Mouse (Mus musculus) ovary, postnatal 14 days (tissue): Measurements from ENCODE around the gene Cd38.

Experiments used
- DNase-seq: peaks from one replicate; pipeline ENCODE4 v3.0.0; 2022; ENCODE audit warnings: low spot score

Cd38 gene

DNA sequence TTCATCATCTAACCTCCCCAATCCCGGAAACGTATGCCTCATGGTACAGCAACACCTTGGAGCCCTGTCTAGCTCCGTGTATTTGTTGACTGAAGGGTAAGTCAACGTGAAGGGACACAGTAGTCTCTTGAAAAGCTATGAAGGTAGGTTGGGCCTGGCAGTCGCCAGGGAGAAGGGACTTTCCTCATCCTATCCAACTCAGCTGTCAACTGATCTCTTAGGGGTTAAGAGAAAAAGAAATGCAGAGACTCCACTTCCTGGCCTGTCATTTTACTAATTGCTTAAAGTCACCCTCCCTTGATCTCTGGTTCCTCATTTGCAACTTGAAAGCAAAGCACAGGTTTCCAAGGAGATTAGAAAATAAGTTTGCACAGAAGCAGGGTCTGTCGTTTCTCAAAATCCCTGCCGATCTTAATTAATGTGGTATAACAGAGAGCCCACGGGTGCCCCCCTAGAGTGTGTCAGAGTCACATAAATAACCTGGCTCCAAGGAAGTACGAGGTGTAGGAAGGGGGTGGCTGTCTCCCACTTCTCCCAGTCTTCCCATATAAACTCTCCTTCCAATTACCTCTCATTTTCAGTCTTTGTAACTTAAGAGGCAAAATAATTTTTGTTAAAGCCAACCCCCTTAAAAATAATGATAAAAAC lies 79.1 kb downstream of the Cd38 start:
- DNase-seq: no peak

DNA sequence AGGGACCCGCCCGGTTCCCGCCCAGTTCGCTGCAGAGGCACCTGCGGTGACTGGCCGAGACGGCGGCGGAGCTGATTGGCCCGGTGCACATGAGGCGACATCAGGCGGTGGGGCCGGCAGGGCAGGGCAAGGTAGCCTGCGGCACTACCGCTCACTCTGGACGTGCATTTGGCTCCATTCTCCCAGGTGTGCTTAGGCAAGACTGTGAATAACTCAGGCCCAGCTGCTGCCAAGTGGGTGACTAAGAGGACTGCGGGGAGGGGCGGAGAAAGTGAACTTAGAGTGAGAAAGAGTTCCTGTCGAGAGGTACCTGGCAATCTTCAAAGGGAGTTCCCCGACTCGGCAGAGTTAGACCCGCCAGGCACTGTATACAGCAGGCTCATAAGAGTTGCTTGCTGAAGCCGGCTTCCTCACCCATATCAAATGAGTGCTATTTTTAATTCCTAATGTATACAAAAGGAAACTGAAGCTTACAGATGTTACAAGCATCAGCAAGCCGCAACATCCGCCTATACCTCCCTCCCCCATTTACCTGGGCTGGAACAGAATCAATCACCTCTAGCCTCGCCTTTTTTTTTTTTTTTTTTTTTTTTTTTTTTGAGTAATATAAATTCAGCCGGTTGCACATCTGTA lies 79.9 kb downstream of the Cd38 start:
- peak; percentile 33 for DNase-seq

DNA sequence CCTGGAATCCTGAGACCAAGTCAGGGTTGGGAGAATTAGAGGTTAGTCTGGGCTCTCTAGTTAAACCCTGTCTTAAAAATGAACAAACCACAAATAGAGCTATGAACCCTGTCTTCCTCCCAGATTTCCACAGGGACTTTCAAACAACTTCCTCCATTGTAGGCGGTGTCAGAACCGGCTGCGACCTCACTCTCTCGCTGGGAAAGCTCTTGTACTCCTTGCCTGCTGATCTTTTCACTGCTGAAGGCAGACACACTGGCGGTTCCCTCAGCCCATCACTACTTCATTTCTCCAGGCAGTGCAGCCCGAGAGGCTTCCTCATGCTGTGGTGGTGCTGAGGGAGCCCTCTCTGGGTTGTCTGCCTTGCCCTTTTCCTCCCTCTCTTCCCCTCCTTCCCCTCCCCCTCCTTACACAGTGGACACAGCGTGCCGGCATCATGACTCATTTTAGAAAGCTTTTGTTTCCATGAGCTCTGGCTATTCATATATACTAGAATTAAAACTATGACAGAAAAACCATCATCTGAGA lies 80.5 kb downstream of the Cd38 start:
- DNase-seq: no peak

DNA sequence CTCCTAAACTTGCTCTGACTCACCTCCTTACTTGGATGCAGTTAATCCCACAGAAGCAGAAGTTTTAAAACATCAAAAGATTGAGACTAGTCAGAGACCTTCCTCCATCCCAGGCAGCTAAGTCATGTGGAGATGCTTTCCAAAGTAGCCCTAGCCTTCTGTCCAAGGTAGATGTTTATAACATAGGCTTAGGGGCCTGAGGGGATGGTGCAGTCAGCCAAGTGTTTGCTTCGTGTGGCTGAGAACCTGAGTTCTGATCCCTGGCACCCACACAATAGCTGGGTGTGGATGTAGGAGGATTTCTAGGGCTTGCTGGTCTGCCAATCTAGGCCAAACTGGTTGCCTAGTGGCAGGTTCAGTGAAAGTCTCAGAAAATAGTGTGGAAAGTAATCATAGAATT lies 84.9 kb downstream of the Cd38 start:
- DNase-seq: no peak

DNA sequence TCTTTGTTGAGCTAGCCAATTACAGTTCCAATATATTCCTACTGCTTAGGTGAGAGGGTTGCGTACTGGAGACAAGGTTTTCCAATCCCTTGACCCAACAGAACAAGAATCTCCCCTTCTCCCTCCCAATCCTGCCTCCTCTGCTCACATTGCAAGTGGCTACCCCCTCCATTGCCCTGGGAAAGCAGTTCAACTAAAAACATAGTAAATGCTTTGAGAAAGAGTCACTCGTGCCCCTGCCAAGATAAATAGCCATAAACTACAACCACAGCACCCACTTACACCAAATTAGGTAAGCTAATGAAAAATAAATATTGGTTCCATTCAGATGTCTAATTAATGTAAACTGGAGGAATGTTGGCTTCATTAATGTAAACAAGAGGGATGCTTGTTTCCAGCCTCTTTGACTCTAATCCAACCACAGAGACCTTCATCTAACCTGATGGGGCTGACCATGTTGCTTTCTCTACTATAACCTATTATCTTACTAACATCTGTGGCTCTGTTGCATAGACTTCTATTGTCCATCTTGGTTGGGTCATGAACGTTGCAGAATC lies 91.6 kb downstream of the Cd38 start:
- DNase-seq: no peak

DNA sequence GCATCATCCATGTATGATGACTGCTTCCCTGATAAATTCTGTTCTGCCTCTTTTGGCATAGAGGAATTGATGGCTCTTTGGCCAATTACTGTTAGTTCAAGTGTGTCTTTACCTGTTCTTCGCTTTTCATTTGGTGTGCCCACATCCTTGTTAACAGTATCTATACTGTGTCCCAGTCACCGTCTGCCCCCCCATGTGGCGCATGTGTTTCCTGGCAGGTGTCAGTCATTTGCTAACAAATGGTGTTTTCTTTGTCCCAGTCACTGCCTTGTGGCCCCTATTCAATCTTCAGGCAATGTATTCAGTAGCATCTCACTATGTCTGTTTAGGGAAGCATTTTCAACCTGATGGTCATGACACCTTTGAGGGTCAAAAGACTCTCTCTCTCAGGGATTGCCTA lies 92.7 kb downstream of the Cd38 start:
- DNase-seq: no peak
